Mouse (Mus musculus) kidney, adult 2 months (tissue): ENCODE results near the gene Wdr89.

ENCODE experiments used
- CTCF ChIP-seq: fragments of 200-500 bp; conservative IDR thresholded peaks from 2 replicates; pipeline ENCODE4 v1.5.1; 2011; ENCODE audit warnings: low read depth, mild to moderate bottlenecking, control low read depth, low read length, moderate library complexity, mixed read lengths; ENCODE audit not compliant: insufficient read depth, insufficient read length
- POLR2A ChIP-seq: fragments of 200-500 bp; IDR thresholded peaks from one replicate; pipeline ENCODE4 v1.6.1; 2011; ENCODE audit warnings: low read depth, low read length, control low read depth

DNA sequence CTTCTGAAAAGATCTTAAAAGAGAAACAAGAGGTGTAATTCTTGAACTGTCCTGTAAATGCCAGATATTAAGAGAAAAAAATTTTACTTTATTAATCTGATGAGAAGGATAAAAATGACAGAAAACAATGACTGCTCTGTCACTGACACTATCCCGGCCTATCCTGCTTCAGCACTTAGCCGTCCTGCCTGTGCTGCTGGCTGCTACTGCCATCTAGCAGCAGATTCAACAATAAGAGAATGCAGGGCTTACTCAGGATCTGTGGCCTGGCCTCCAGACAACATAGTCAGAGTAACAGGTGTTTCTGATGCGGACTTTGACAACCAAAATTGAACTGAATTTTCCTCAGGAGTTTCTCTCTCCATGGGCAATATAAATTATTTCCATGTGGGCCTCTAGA is 12.8 kb downstream of the Wdr89 start:
- TF ChIP-seq CTCF: peak; percentile 94
- no peak for TF ChIP-seq POLR2A
